Mouse (Mus musculus): ENCODE data around the gene Pdlim7. TPM values are rescaled to one million over a fixed set of nuclear protein-coding genes. Genes with fewer than 3 reads are reported as not detected.

Gene Pdlim7
- polyA plus RNA-seq, 1 experiment from 2014 or later, result 161 TPM

DNA sequence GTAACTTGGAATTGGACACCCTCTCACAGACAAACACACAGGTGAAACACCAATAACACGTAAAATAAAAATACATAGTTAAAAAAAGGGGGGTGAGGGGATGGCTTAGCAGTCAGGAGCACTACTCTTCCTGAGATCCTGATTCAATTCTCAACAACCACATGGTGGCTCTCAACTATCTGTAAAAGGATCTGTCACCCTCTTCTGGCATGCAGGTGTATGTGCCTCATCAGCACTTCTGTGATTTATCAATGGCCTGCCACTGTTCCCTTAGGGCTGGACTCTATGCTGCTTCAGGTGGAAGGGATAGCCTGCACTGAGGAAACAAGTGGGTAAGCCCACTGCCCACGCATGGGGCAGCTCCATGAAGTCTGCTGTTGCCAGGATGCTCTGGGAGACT lies 27.5 kb upstream of the Pdlim7 start:
- H3K27me3 ChIP-seq (replicated peaks; ENCODE audit: control insufficient read depth, insufficient read depth, low read length), result no peaks in the 10 kb centered on the region
- H3K4me1 ChIP-seq (ENCODE audit: control insufficient read depth, insufficient read depth, low read depth, low read length), result no peaks in the 10 kb centered on the region; the same call in 1 of the 2 replicates
- H3K36me3 ChIP-seq (ENCODE audit: control insufficient read depth, insufficient read depth, low read length), result peaks cover 55% of the 10 kb centered on the region
- no peak overlapping the region for H3K4me2 ChIP-seq (ENCODE audit: low read length)
- H3K9me3 ChIP-seq (ENCODE audit: control insufficient read depth, low read length), result no peaks in the 10 kb centered on the region
- no peak overlapping the region for H3K4me3 ChIP-seq (ENCODE audit: low read length)
- H3K9ac ChIP-seq (ENCODE audit: low read depth, low read length), result no peak overlapping the region
- 92% methylated on average over 2 of the region's 2 CpGs for WGBS
- ATAC-seq, result no peak
- H3K27ac ChIP-seq (ENCODE audit: low read depth, low read length), result no peak overlapping the region

DNA sequence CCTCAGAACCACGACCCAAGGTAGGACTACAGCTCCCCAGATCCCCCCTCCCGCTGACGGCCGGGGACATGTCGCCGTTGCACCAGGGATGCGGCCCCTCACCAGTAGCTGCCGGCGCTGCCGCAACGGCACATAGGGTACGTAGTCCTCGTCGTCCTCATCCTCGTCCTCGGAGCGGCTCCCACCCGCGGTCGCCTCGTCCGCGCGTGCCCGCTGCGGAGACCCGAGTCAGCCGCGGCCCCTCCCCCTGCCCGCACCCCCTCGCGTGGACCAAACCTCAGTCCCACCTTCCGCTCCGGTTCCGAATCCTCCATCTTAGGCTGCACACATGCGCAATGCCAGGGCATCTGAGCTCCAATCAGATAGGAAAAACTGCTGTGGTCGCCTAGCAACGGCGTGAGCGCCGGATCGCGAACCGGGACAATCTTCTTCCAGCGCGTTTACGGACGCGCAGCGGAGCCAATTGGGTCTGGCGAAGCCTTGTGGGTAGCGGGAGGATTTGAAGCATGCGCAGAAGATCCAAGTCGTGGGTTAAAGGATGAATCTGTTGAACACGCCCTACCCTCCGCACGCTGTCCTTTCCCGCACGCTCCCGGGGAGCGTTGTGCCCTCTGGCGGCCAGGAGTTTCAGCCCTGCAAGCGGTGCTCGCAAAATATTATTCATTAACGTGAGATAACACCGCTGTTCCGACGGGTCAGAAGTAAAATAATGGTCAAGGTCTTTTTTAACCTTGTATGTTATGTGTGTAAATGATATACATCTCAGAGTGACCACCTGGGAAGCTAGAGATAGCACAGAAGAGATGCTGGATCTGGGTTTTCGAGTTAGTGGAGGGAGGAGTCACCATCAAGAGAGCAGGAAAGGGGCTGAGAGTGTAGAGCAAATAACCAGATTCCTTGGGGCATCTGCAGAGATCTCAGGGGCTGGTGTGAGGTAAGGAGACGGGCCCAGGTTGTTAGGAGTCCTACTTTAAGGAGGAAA lies 23.0 kb upstream of the Pdlim7 start, which contains the start of gene Ddx41:
Gene Ddx41 (minus strand): TSS at position 465 of the 982 bp plus-strand sequence.
- H3K27ac ChIP-seq (ENCODE audit: low read depth, low read length), result peak within 1 kb of the TSS; percentile 82
- H3K9ac ChIP-seq (ENCODE audit: low read depth, low read length), result peak within 1 kb of the TSS; percentile 86
- peaks cover 46% of the 10 kb centered on the region for H3K36me3 ChIP-seq (ENCODE audit: control insufficient read depth, insufficient read depth, low read length)
- H3K4me2 ChIP-seq (ENCODE audit: low read length), result peak within 1 kb of the TSS; percentile 83
- peaks cover 10% of the 10 kb centered on the region for H3K4me1 ChIP-seq (ENCODE audit: control insufficient read depth, insufficient read depth, low read depth, low read length)
- ATAC-seq, result peak; percentile 98
- H3K4me3 ChIP-seq (ENCODE audit: low read length), result peak within 1 kb of the TSS; percentile 86
- under 1% methylated on average over 70 of the region's 70 CpGs for WGBS
- no peaks in the 10 kb centered on the region for H3K9me3 ChIP-seq (ENCODE audit: control insufficient read depth, low read length)
- H3K27me3 ChIP-seq (replicated peaks; ENCODE audit: control insufficient read depth, insufficient read depth, low read length), result no peaks in the 10 kb centered on the region

- H3K4me3 ChIP-seq (ENCODE audit: low read length), result peak overlapping the region; percentile 86
- H3K9ac ChIP-seq (ENCODE audit: low read depth, low read length), result peak overlapping the region; percentile 86
- 19% methylated on average over 16 of the region's 17 CpGs for WGBS
- no peaks in the 10 kb centered on the region for H3K9me3 ChIP-seq (ENCODE audit: control insufficient read depth, low read length)
- H3K27ac ChIP-seq (ENCODE audit: low read depth, low read length), result peak overlapping the region; percentile 82
- ATAC-seq, result no peak
- no peaks in the 10 kb centered on the region for H3K27me3 ChIP-seq (replicated peaks; ENCODE audit: control insufficient read depth, insufficient read depth, low read length)
- peaks cover 10% of the 10 kb centered on the region for H3K4me1 ChIP-seq (ENCODE audit: control insufficient read depth, insufficient read depth, low read depth, low read length)
- H3K36me3 ChIP-seq (ENCODE audit: control insufficient read depth, insufficient read depth, low read length), result peaks cover 42% of the 10 kb centered on the region
- peak overlapping the region; percentile 83 for H3K4me2 ChIP-seq (ENCODE audit: low read length)
Measured at GRCm38 (mm10) chr13:55535796-55536193, 22.3 kb upstream of the Pdlim7 start.

DNA sequence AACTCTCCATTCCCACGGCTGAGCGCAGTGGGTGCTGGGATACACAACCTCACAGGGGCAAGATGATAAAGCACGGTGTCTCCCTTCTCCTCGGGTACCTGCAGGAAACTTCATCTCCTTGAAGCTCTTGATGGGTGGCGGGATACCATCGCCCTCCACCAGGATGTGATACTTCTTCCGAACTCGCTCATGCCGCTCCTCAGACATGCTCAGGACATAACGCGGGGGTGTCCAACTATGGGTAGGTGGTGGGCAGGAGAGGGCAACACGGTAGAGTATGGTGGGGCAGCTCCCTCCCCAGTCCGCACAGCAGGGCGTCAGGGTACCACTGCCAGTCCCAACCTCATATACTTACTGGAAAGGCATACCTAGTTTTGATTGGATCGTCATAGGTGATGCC lies 21.7 kb upstream of the Pdlim7 start:
- Histone ChIP-seq H3K36me3 (ENCODE audit: control insufficient read depth, insufficient read depth, low read length) (peaks cover 42% of the 10 kb centered on the region), H3K4me3 (ENCODE audit: low read length) (peak overlapping the region; percentile 86), H3K4me2 (ENCODE audit: low read length) (peak overlapping the region; percentile 83), H3K27ac (ENCODE audit: low read depth, low read length) (no peak overlapping the region), H3K4me1 (ENCODE audit: control insufficient read depth, insufficient read depth, low read depth, low read length) (peaks cover 10% of the 10 kb centered on the region), H3K9ac (ENCODE audit: low read depth, low read length) (peak overlapping the region; percentile 86), H3K27me3 (replicated peaks; ENCODE audit: control insufficient read depth, insufficient read depth, low read length) (no peaks in the 10 kb centered on the region), H3K9me3 (ENCODE audit: control insufficient read depth, low read length) (no peaks in the 10 kb centered on the region)
- no peak for ATAC-seq
- 93% methylated on average over 15 of the region's 15 CpGs for WGBS

DNA sequence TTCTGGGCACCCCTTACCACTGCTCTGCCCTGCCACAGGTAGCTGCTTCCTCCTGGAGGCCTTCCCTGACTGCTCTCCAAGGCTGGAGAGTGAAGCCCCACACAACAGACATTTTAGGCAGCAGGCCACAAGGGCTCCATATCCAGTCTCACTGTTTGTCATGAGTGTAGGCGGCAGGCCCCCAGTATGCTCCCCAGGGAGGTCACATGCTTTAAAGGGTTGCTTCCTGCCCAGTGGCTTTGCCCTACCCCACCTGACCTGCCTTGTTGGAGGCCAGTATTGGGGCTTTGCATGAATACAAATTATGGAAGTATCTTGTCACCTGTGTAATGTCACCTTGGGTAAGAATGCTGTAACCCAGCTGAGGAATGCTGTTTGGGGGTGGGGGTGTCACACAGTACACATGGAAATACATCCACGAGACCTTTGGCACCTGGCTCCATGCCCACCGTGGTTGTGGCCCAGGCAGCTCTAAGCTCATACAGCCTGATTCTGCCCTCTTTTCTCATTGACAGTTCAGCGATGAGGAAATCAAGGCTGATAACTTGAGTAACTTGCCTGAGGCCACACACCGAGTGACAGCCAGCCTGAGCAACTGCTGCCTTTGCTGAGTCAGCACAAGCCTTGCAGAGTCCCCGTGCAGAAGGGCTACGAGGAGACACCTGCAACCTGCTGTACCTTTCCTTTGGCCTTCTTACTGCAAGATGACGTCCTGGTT lies 15.9 kb upstream of the Pdlim7 start, which contains the start of gene Dok3:
Gene Dok3 (minus strand): TSS at position 99 of the 718 bp plus-strand sequence.
- ATAC-seq, result no peak
- no peaks in the 10 kb centered on the region for H3K9me3 ChIP-seq (ENCODE audit: control insufficient read depth, low read length)
- 85% methylated on average over 8 of the region's 8 CpGs for WGBS
- H3K27ac ChIP-seq (ENCODE audit: low read depth, low read length), result no peak within 1 kb of the TSS
- H3K4me2 ChIP-seq (ENCODE audit: low read length), result no peak within 1 kb of the TSS
- no peaks in the 10 kb centered on the region for H3K27me3 ChIP-seq (replicated peaks; ENCODE audit: control insufficient read depth, insufficient read depth, low read length)
- peaks cover 32% of the 10 kb centered on the region for H3K36me3 ChIP-seq (ENCODE audit: control insufficient read depth, insufficient read depth, low read length)
- H3K4me1 ChIP-seq (ENCODE audit: control insufficient read depth, insufficient read depth, low read depth, low read length), result no peaks in the 10 kb centered on the region
- no peak within 1 kb of the TSS for H3K9ac ChIP-seq (ENCODE audit: low read depth, low read length)
- H3K4me3 ChIP-seq (ENCODE audit: low read length), result no peak within 1 kb of the TSS

DNA sequence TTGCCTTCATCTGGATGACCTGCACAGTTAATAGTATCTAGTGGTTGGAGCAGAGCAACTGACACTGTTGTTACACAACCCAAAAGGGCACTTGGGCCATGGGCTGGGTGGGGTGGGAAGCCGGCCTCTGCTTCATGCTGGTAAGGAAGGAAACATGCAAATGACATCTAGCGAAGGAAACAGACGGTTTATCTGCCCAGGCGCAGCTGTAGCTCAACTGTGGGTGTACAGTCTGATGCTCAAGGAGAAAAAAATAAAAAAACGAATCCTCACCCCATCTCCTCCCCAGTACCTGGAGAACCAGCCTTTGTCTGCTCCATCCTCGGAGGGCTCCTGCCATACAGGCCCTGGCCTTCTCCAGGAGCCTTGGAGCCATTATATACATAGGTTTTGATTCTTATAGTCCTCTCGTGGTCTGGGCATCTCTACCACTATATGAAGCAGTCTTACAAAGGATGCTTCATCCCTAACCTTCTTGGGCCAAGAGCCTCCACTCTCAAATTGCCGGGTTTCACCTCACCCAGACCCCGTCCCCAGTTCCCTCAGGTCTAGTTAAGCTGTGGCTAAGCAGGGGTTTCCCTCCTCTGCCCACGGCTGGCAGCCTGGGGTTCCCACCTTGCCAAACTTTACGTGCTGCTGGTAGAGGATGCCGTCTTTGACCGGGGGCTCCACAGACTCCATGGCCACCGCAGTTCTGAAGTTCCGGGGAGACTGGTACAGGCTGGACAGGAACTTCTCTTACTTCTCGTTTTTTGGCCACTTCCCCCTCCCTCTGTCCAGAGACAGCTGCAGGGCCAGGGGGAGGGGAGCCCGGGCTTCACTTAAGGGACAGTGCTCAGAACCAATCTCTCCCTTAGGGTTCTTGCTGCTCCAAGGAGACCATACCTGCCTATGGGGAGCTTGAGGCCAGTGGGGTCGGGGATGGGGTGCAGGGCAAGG lies 14.6 kb upstream of the Pdlim7 start:
- H3K9me3 ChIP-seq (ENCODE audit: control insufficient read depth, low read length), result no peaks in the 10 kb centered on the region
- no peak for ATAC-seq
- no peak overlapping the region for H3K9ac ChIP-seq (ENCODE audit: low read depth, low read length)
- no peak overlapping the region for H3K4me2 ChIP-seq (ENCODE audit: low read length)
- no peak overlapping the region for H3K27ac ChIP-seq (ENCODE audit: low read depth, low read length)
- H3K4me1 ChIP-seq (ENCODE audit: control insufficient read depth, insufficient read depth, low read depth, low read length), result no peaks in the 10 kb centered on the region
- WGBS, result 86% methylated on average over 18 of the region's 18 CpGs
- no peaks in the 10 kb centered on the region for H3K27me3 ChIP-seq (replicated peaks; ENCODE audit: control insufficient read depth, insufficient read depth, low read length)
- H3K4me3 ChIP-seq (ENCODE audit: low read length), result no peak overlapping the region
- peaks cover 21% of the 10 kb centered on the region for H3K36me3 ChIP-seq (ENCODE audit: control insufficient read depth, insufficient read depth, low read length)

DNA sequence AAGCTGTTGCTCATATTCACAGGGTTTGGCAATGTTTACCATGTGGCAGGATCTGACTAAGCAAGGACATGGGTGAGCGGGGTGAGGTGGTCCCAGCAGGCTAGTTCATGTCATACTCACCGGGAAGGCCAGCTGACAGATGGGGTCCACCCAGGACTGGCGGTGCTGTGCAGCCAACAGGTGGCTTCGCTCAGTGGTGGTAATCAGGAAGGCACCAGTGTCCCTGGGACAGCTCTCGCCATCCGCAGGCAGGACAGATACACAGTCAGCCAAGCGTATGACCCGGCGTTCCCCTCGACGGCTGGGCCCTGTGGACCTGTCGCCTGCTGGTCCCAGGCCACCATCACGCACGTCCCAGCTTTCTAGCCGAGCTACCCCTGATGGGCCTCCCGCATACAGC lies 13.7 kb upstream of the Pdlim7 start:
- Histone ChIP-seq H3K4me3 (ENCODE audit: low read length) (no peak overlapping the region), H3K9ac (ENCODE audit: low read depth, low read length) (no peak overlapping the region), H3K4me2 (ENCODE audit: low read length) (no peak overlapping the region), H3K27ac (ENCODE audit: low read depth, low read length) (no peak overlapping the region), H3K27me3 (replicated peaks; ENCODE audit: control insufficient read depth, insufficient read depth, low read length) (no peaks in the 10 kb centered on the region), H3K9me3 (ENCODE audit: control insufficient read depth, low read length) (no peaks in the 10 kb centered on the region), H3K4me1 (ENCODE audit: control insufficient read depth, insufficient read depth, low read depth, low read length) (no peaks in the 10 kb centered on the region), H3K36me3 (ENCODE audit: control insufficient read depth, insufficient read depth, low read length) (peaks cover 15% of the 10 kb centered on the region)
- ATAC-seq, result no peak
- WGBS, result 63% methylated on average over 16 of the region's 16 CpGs

DNA sequence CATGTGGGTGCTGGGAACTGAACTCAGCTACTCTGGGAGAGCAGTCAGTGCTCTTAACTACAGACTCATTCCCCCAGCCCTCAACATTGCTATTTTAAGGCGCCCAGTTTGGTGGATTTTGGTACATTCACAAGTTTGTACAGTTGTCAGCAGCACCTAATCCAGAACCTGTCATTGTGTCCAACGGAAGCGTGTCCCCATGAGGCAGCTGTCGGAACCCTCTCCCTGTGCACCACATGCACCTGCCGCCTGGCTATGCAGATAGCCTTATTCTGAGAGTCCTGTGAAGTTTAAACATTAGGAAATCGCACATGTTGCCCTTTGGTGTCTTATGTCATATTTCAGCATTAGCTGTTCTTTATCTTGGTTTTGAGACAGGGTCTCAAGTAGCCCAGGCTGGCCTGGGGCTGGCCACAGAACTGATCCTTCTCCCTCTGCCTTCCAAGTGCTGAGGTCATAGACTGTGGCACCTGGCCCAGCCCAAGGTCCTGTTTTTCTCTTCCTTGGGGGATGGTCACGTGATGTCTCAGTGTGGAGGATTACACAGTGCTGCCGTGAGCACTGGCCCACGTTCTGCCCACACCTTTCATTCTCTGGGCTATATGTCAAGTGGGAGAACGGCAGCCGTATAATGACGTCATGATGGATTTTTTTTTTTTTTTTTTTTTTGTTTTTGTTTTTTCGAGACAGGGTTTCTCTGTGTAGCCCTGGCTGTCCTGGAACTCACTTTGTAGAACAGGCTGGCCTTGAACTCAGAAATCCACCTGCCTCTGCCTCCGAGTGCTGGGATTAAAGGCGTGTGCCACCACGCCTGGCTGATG lies 12.5 kb upstream of the Pdlim7 start:
- Histone ChIP-seq H3K27ac (ENCODE audit: low read depth, low read length) (no peak overlapping the region), H3K4me1 (ENCODE audit: control insufficient read depth, insufficient read depth, low read depth, low read length) (no peaks in the 10 kb centered on the region), H3K9me3 (ENCODE audit: control insufficient read depth, low read length) (no peaks in the 10 kb centered on the region), H3K4me2 (ENCODE audit: low read length) (no peak overlapping the region), H3K36me3 (ENCODE audit: control insufficient read depth, insufficient read depth, low read length) (peaks cover 7% of the 10 kb centered on the region; the same call in 1 of the 2 replicates), H3K4me3 (ENCODE audit: low read length) (no peak overlapping the region), H3K9ac (ENCODE audit: low read depth, low read length) (no peak overlapping the region), H3K27me3 (replicated peaks; ENCODE audit: control insufficient read depth, insufficient read depth, low read length) (no peaks in the 10 kb centered on the region)
- WGBS, result 83% methylated on average over 16 of the region's 16 CpGs
- ATAC-seq, result no peak

All from hindbrain, embryonic 16.5 days (tissue).